Mouse (Mus musculus): ENCODE results near the gene Dnajc12.
"Not testable (repeated sequence)": the region's sequence is repeated elsewhere in the genome, so short reads cannot be mapped to it uniquely, and the experiment has no call there.

- TF ChIP-seq CTCF, EP300 (IDR thresholded peaks at IDR 0.05; ENCODE audit: low read depth): not testable (repeated sequence)
Measured at GRCm38 (mm10) chr10:63444602-63445387, 62.6 kb downstream of the Dnajc12 start.
